ENCODE assay signal across 8 mouse cellular contexts in the genomic region with DNA sequence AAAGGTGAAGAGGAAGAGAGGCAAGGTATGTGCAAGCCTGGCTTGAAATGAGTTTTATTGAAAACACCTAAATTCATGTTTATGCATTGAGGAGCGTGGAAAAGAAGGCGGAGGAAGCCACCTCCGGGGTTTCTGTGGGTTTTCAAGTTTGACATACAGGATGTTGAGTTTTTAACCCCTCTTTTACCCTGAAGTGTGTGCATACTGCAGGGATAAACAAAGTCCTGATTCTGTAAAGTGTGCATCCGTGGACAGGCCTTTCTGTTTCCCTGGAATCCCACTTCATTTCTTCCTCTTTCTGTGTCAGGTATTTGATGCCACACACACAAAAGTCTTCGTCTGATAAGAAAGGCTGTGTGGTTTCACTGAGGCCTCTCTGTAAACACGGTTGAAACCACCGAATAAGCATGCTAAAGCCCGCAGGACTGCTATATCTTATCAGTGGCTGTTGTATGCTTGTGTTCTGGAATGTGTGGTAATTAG.
A peak's percentile ranks its signal among the peaks of the same experiment; 100 is the strongest.
DNase-seq lines count a peak whose midpoint lies in the region; ATAC-seq and TF ChIP-seq lines count a peak whose summit lies in the region.

No protein-coding gene starts in this region.

- no peak for TF ChIP-seq POLR2A in myocyte (IDR thresholded peaks at IDR 0.05; ENCODE audit: insufficient read length, low read depth)

- 0 out of 2 replicates have a peak overlapping the region, but pooled peaks have one; percentile 7 for H3K4me2 ChIP-seq in forebrain, embryonic 15.5 days (replicated peaks)
- no peak overlapping the region for H3K4me2 ChIP-seq in forebrain, embryonic 14.5 days (ENCODE audit: low read length)
- H3K4me2 ChIP-seq in heart, embryonic 16.5 days (ENCODE audit: low read depth, low read length), result peak overlapping the region; percentile 94
- H3K4me2 ChIP-seq in myocyte (ENCODE audit: low read depth), result peak overlapping the region; percentile 78

- no peak for DNase-seq in forebrain, embryonic 14.5 days (ENCODE audit: low spot score)
- peak; percentile 70 for DNase-seq in A20 (ENCODE audit: low read depth, low spot score)
- no peak for DNase-seq in adrenal gland, postnatal 4 days (ENCODE audit: low spot score in 2 of 2)
- DNase-seq in gastrocnemius, postnatal 36 days, result no peak
- DNase-seq in testis, postnatal 10 days (ENCODE audit: low spot score), result no peak

- H3K9me3 ChIP-seq in forebrain, embryonic 15.5 days, result no peaks in the 10 kb centered on the region
- H3K9me3 ChIP-seq in forebrain, embryonic 14.5 days (replicated peaks; ENCODE audit: control insufficient read depth, low read length), result no peaks in the 10 kb centered on the region
- no peaks in the 10 kb centered on the region for H3K9me3 ChIP-seq in heart, embryonic 16.5 days (replicated peaks; ENCODE audit: control insufficient read depth, low read length)

- intact Hi-C loops in gastrocnemius, postnatal 36 days (cut with DNase I), result no loop called here

- H3K4me3 ChIP-seq in forebrain, embryonic 15.5 days, result no peak overlapping the region
- H3K4me3 ChIP-seq in forebrain, embryonic 14.5 days (ENCODE audit: low read depth, low read length), result no peak overlapping the region
- peak overlapping the region; percentile 32 for H3K4me3 ChIP-seq in heart, embryonic 16.5 days (ENCODE audit: low read length)
- no peak overlapping the region for H3K4me3 ChIP-seq in myocyte

- peaks cover 31% of the 10 kb centered on the region for H3K4me1 ChIP-seq in forebrain, embryonic 15.5 days
- H3K4me1 ChIP-seq in forebrain, embryonic 14.5 days (ENCODE audit: control insufficient read depth, insufficient read depth, low read length), result peaks cover 26% of the 10 kb centered on the region; the same call in 1 of the 2 replicates
- peaks cover 41% of the 10 kb centered on the region for H3K4me1 ChIP-seq in heart, embryonic 16.5 days (ENCODE audit: control insufficient read depth, insufficient read depth, low read length)

- H3ac ChIP-seq in myocyte (ENCODE audit: control insufficient read depth, insufficient read length), result no peak overlapping the region

- 18% methylated on average over 8 of the region's 8 CpGs for WGBS in forebrain, embryonic 15.5 days
- 13% methylated on average over 8 of the region's 8 CpGs for WGBS in forebrain, embryonic 14.5 days
- WGBS in heart, embryonic 16.5 days, result 3% methylated on average over 8 of the region's 8 CpGs

- H3K9ac ChIP-seq in forebrain, embryonic 15.5 days (replicated peaks), result no peak overlapping the region
- no peak overlapping the region for H3K9ac ChIP-seq in forebrain, embryonic 14.5 days (ENCODE audit: low read length)
- H3K9ac ChIP-seq in heart, embryonic 16.5 days (ENCODE audit: low read length), result peak overlapping the region; percentile 89

- H3K79me2 ChIP-seq in myocyte (ENCODE audit: control insufficient read depth, insufficient read depth), result peaks cover 12% of the 10 kb centered on the region

- no peaks in the 10 kb centered on the region for H3K36me3 ChIP-seq in forebrain, embryonic 15.5 days
- no peaks in the 10 kb centered on the region for H3K36me3 ChIP-seq in forebrain, embryonic 14.5 days (ENCODE audit: control insufficient read depth, insufficient read depth, low read length)
- H3K36me3 ChIP-seq in heart, embryonic 16.5 days (ENCODE audit: control insufficient read depth, insufficient read depth), result no peaks in the 10 kb centered on the region
- H3K36me3 ChIP-seq in myocyte (ENCODE audit: control insufficient read depth, insufficient read depth), result no peaks in the 10 kb centered on the region

- no peak for ATAC-seq in forebrain, embryonic 15.5 days (replicated peaks)
- ATAC-seq in forebrain, embryonic 14.5 days, result no peak
- ATAC-seq in heart, embryonic 16.5 days (replicated peaks; ENCODE audit: extremely low read depth, insufficient read depth, low FRiP score), result no peak

- H3K27ac ChIP-seq in forebrain, embryonic 15.5 days (replicated peaks), result no peak overlapping the region
- H3K27ac ChIP-seq in forebrain, embryonic 14.5 days (ENCODE audit: low read depth, low read length), result no peak overlapping the region
- H3K27ac ChIP-seq in heart, embryonic 16.5 days (ENCODE audit: low read length), result peak overlapping the region; percentile 96

- H3K27me3 ChIP-seq in forebrain, embryonic 15.5 days, result peaks cover 4% of the 10 kb centered on the region; the same call in 1 of the 2 replicates
- H3K27me3 ChIP-seq in forebrain, embryonic 14.5 days (replicated peaks; ENCODE audit: control insufficient read depth, insufficient read depth, low read length), result 0 out of 2 replicates have a peak, but pooled peaks cover 2% of the 10 kb centered on the region
- H3K27me3 ChIP-seq in heart, embryonic 16.5 days (ENCODE audit: control insufficient read depth, insufficient read depth, low read length), result no peaks in the 10 kb centered on the region
- H3K27me3 ChIP-seq in myocyte (ENCODE audit: control insufficient read depth, insufficient read depth, insufficient read length), result no peaks in the 10 kb centered on the region

TF ChIP-seq in myocyte, 11 proteins besides CTCF, POLR2A, EP300 and RAD21:
- no peak for TF ChIP-seq POLR2AphosphoS2 (IDR thresholded peaks at IDR 0.05; ENCODE audit: insufficient read length, low read depth)
- no peak for TF ChIP-seq TCF3 (IDR thresholded peaks at IDR 0.05; ENCODE audit: insufficient read length, low read depth)
- TF ChIP-seq E2F4 (IDR thresholded peaks at IDR 0.05; ENCODE audit: insufficient read depth), result no peak
- no peak for TF ChIP-seq MYOG (IDR thresholded peaks at IDR 0.05; ENCODE audit: control insufficient read depth in 1 of 3, insufficient read depth in 1 of 3, insufficient read length in 2 of 3, low read depth in 2 of 3)
- no peak for TF ChIP-seq REST (IDR thresholded peaks at IDR 0.05; ENCODE audit: insufficient read depth, insufficient read length)
- no peak for TF ChIP-seq SRF (IDR thresholded peaks at IDR 0.05; ENCODE audit: control insufficient read depth, insufficient read length, low read depth)
- TF ChIP-seq TCF12 (IDR thresholded peaks at IDR 0.05; ENCODE audit: insufficient read depth, poor library complexity, severe bottlenecking), result no peak
- no peak for TF ChIP-seq MYOD1 (IDR thresholded peaks at IDR 0.05; ENCODE audit: control insufficient read depth in 1 of 3, insufficient read length in 2 of 3, low read depth in 2 of 3)
- TF ChIP-seq USF1 (IDR thresholded peaks at IDR 0.05; ENCODE audit: low read depth), result no peak
- no peak for TF ChIP-seq MAX (IDR thresholded peaks at IDR 0.05; ENCODE audit: low read depth)
